Mouse (Mus musculus): Measurements from ENCODE around the gene Olfr702.

Gene Olfr702

DNA sequence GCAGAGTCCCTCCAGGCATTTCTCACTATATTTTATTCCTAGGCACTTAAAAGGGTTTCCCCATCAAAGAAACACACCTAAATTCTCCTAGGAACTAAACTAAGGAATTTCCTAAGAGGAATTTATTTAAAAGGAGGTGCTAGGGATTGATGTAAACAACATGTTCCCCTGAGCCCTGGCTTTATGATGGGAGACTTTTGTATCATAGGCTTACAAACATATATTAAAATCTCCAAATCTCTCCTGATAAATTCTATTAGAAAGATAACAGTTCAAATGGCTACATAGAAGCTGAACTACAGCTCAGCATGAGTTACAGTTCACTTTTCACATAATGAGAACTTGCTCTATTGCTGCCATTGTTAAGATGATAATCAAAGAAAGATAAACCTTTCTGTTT, at the start of gene Olfr702:
Gene Olfr702, minus strand, starts transcription at position 101 of the 400 bp plus-strand sequence.
- no peak for DNase-seq (ENCODE audit: low spot score)

- no peak for DNase-seq (ENCODE audit: low spot score)
Observed at GRCm38 (mm10) chr7:106876791-106877190, 43.1 kb upstream of the Olfr702 start, which contains the start of gene Olfr705. Olfr705 (minus strand) TSS chr7:106876891.

DNA sequence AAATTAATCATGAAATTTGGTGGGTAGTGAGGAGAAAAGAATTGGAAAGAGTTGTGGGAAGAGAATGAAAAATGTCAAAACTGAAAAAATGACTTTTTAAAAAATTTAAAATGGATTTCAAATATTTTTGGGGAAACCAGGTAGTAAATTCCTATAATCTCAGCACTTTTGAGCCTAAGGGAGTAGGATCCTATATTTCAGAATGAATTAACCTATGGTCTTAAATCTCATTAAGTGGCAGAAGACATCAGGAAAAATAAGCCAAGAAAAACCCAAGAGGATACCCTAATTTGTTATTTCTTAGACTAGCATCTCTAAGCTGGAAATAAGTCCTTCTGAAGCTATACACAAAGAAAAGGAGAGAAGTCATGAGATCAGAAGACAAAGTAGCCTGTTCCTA, 29.2 kb upstream of the Olfr702 start, which contains the start of gene Olfr704:
Gene Olfr704, plus strand, starts transcription at position 301 of the 400 bp plus-strand sequence.
- no peak for DNase-seq (ENCODE audit: low spot score)

GRCm38 (mm10) chr7:106843060-106843459, 9.4 kb upstream of the Olfr702 start, which contains the start of gene Olfr703:
Olfr703 (plus strand) TSS chr7:106843360.
- DNase-seq (ENCODE audit: low spot score), result no peak

GRCm38 (mm10) chr7:106818414-106818813, 15.3 kb downstream of the Olfr702 start:
- no peak for DNase-seq (ENCODE audit: low spot score)

DNA sequence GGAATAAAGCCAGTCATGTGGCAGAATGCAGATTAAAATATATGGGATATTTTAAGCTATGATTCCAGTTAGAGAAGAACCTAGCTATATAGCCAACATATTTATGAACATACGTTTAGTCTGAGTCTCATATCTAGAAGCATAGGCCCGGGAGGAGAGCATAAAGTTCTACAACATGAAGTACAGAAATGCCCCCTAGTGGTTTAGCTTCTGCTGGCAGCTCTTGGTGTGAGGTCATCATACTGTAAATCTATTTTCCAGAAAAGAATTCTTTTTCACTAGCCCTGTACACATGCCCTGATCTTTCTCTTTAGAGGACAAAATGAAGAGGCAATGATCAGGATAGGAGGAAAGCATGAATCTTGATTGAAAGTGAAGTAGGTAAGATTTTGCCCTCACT, 17.9 kb downstream of the Olfr702 start:
- DNase-seq (ENCODE audit: low spot score), result no peak

DNA sequence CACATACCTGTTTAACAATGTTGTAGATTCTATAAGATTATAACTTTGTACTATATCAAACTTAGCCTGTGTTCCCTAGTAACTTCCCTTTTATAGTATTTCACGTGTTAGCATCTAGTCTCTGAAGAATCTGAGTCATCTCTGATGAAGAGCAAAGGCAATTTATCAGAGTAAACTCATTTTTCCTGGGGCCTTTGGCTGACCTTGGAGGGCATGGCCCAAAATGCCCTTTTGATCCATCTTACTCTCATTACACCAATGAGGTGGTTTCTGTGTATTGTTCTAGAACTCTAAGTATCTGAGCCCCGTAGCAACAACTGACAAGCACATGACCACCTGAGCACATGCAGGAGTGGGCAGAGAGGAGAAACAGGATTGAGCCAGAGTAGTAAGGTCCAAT, 19.9 kb downstream of the Olfr702 start, which contains the start of gene Olfr701:
Gene Olfr701, plus strand, starts transcription at position 301 of the 400 bp plus-strand sequence.
- no peak for DNase-seq (ENCODE audit: low spot score)

DNA sequence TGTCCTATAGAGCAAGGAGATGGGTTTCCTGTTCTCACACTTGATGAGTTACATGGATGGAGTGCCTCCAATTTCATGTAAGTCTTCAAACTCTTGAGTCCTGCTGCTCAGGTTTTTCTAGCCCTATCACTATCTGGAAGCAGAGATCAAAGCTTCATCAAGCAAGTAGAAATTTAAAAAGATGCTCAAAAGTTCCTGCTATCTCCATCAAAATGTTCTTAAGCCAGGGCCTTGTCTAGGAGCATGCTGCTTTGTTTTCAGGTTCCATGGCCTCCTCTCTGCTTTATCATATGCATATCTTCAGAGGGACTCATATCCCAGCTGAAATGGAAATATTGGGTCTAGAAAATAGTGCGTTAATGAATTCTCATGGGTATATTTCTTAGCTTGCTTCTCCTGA, 25.0 kb downstream of the Olfr702 start, which contains the start of gene Olfr700:
Gene Olfr700, minus strand, starts transcription at position 101 of the 400 bp plus-strand sequence.
- DNase-seq (ENCODE audit: low spot score), result no peak

- DNase-seq (ENCODE audit: low spot score), result no peak
Observed at GRCm38 (mm10) chr7:106793098-106793497, 40.6 kb downstream of the Olfr702 start, which contains the start of gene Olfr699. Olfr699 (minus strand) TSS chr7:106793198.

- DNase-seq (ENCODE audit: low spot score), result no peak
Observed at GRCm38 (mm10) chr7:106788330-106788729, 45.4 kb downstream of the Olfr702 start.
